15 mouse cellular contexts compared by ENCODE assay signal in the genomic region with DNA sequence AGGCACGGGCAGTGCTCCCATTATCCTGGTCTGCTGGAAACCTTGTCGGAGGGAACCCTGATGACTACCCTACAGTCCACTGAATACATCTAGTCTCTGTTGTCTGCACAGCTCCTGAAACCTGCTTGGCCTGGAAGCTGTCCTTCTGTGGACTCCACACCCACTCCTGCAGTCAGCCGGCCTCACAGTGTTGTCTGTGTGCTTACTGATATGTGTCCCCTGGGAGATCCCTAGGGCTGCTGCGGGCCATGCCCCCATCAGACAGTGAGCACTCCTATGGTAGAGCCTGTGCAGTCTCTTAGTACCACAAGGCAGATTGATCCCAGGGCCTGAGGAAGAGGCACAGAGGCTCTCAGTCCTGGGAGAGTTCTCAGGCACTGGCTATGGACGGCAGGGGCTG. TPM values are rescaled to one million over a fixed set of nuclear protein-coding genes. Genes with fewer than 3 reads are reported as not detected.
DNase-seq lines count a peak whose midpoint lies in the region; ATAC-seq and TF ChIP-seq lines count a peak whose summit lies in the region.
"Had no signal": no experiment of that assay in that cellular context is flagged by ENCODE, and none has a peak within 500 bp of the region (broad histone marks: within the 10 kb centered on the region; RNA-seq: fewer than 3 reads in every experiment).

No protein-coding gene starts in this region.

- no peaks in the 10 kb centered on the region for H3K27me3 ChIP-seq in forebrain, embryonic 10.5 days (ENCODE audit: poor library complexity, severe bottlenecking)
- H3K27me3 ChIP-seq in forebrain, embryonic 14.5 days (replicated peaks; ENCODE audit: control insufficient read depth, insufficient read depth, low read length), result no peaks in the 10 kb centered on the region
- H3K27me3 ChIP-seq in limb, embryonic 13.5 days, result no peaks in the 10 kb centered on the region
- H3K27me3 ChIP-seq in limb, embryonic 10.5 days (ENCODE audit: low read depth, poor library complexity, severe bottlenecking), result no peaks in the 10 kb centered on the region
- no peaks in the 10 kb centered on the region for H3K27me3 ChIP-seq in liver, embryonic 14.5 days (ENCODE audit: control insufficient read depth, insufficient read depth, low read length)
- H3K27me3 ChIP-seq: lung, embryonic 15.5 days had no signal

- no peak overlapping the region for H3K9ac ChIP-seq in forebrain, embryonic 14.5 days (ENCODE audit: low read length)
- H3K9ac ChIP-seq in limb, embryonic 13.5 days, result 0 out of 2 replicates have a peak overlapping the region, but pooled peaks have one; percentile 4
- H3K9ac ChIP-seq in liver, embryonic 14.5 days (replicated peaks), result peak overlapping the region; percentile 96
- H3K9ac ChIP-seq: hindbrain, embryonic 14.5 days; lung, embryonic 15.5 days had no signal

- peaks cover 29% of the 10 kb centered on the region for H3K4me1 ChIP-seq in forebrain, embryonic 10.5 days
- H3K4me1 ChIP-seq in forebrain, embryonic 14.5 days (ENCODE audit: control insufficient read depth, insufficient read depth, low read length), result no peaks in the 10 kb centered on the region
- H3K4me1 ChIP-seq in limb, embryonic 13.5 days, result peaks cover 15% of the 10 kb centered on the region; the same call in 1 of the 2 replicates
- H3K4me1 ChIP-seq in limb, embryonic 10.5 days, result peaks cover 17% of the 10 kb centered on the region
- H3K4me1 ChIP-seq in liver, embryonic 14.5 days (replicated peaks; ENCODE audit: control insufficient read depth in 2 of 2, insufficient read depth in 2 of 2, low read length in 1 of 2), result peaks cover 48 to 66% of the 10 kb centered on the region in 2 experiments

- H3K4me2 ChIP-seq in forebrain, embryonic 14.5 days (ENCODE audit: low read length), result no peak overlapping the region
- no peak overlapping the region for H3K4me2 ChIP-seq in limb, embryonic 13.5 days (replicated peaks)
- H3K4me2 ChIP-seq in liver, embryonic 14.5 days (ENCODE audit: low read depth), result peak overlapping the region; percentile 96
- H3K4me2 ChIP-seq: hindbrain, embryonic 14.5 days; lung, embryonic 15.5 days had no signal

- H3K4me3 ChIP-seq in forebrain, embryonic 10.5 days, result peak overlapping the region; percentile 14; the same call in 1 of the 2 replicates
- H3K4me3 ChIP-seq in forebrain, embryonic 14.5 days (ENCODE audit: low read depth, low read length), result no peak overlapping the region
- no peak overlapping the region for H3K4me3 ChIP-seq in limb, embryonic 13.5 days
- no peak overlapping the region for H3K4me3 ChIP-seq in limb, embryonic 10.5 days
- peak overlapping the region; percentile 79 to 96 for H3K4me3 ChIP-seq in liver, embryonic 14.5 days (ENCODE audit: insufficient read depth in 1 of 2, low read depth in 2 of 2, low read length in 2 of 2)
- H3K4me3 ChIP-seq: layer of hippocampus, adult 2 months; lung, embryonic 15.5 days had no signal

- H3K36me3 ChIP-seq in forebrain, embryonic 10.5 days (replicated peaks), result peaks cover 11% of the 10 kb centered on the region
- H3K36me3 ChIP-seq in forebrain, embryonic 14.5 days (ENCODE audit: control insufficient read depth, insufficient read depth, low read length), result no peaks in the 10 kb centered on the region
- peaks cover 12% of the 10 kb centered on the region for H3K36me3 ChIP-seq in limb, embryonic 13.5 days
- H3K36me3 ChIP-seq in limb, embryonic 10.5 days, result 0 out of 2 replicates have a peak, but pooled peaks cover 4% of the 10 kb centered on the region
- peaks cover 78% of the 10 kb centered on the region for H3K36me3 ChIP-seq in liver, embryonic 14.5 days (replicated peaks; ENCODE audit: control insufficient read depth, insufficient read depth, low read depth)
- H3K36me3 ChIP-seq: lung, embryonic 15.5 days had no signal

- peak; percentile 64 for TF ChIP-seq EP300 in liver, embryonic 14.5 days (IDR thresholded peaks at IDR 0.05; ENCODE audit: low read depth)

- no peak for DNase-seq in forebrain, embryonic 10.5 days (ENCODE audit: extremely low spot score, low spot score)
- no peak for DNase-seq in forebrain, embryonic 14.5 days (ENCODE audit: low spot score)
- no peak for DNase-seq in limb, embryonic 10.5 days (ENCODE audit: low spot score)
- DNase-seq in liver, embryonic 14.5 days (ENCODE audit: low read depth in 3 of 3, low spot score in 3 of 3), result peak; percentile 69 to 73 (median 72)
- DNase-seq in ovary, postnatal 10 days (ENCODE audit: low spot score), result no peak
- no peak for DNase-seq in kidney, adult 11 months
- DNase-seq: cerebellum, postnatal 25 days; thymus, postnatal 36 days had no signal

- H3K27ac ChIP-seq in forebrain, embryonic 10.5 days, result peak overlapping the region; percentile 58
- H3K27ac ChIP-seq in forebrain, embryonic 14.5 days (ENCODE audit: low read depth, low read length), result no peak overlapping the region
- H3K27ac ChIP-seq in limb, embryonic 13.5 days, result no peak overlapping the region
- no peak overlapping the region for H3K27ac ChIP-seq in limb, embryonic 10.5 days
- peak overlapping the region; percentile 99 for H3K27ac ChIP-seq in liver, embryonic 14.5 days
- H3K27ac ChIP-seq: hindbrain, embryonic 14.5 days; layer of hippocampus, adult 2 months; lung, embryonic 15.5 days; stomach, postnatal 0 days had no signal

- ATAC-seq in forebrain, embryonic 14.5 days, result no peak
- ATAC-seq in limb, embryonic 13.5 days (ENCODE audit: low FRiP score, low read depth), result no peak
- peak; percentile 17 for ATAC-seq in erythroblast, adult 5-6 weeks (replicated peaks; ENCODE audit: low FRiP score, poor library complexity, severe bottlenecking)
- ATAC-seq in liver, embryonic 14.5 days (ENCODE audit: insufficient read depth), result peak; percentile 42
- ATAC-seq: activated CD4-positive, CD25-positive, alpha-beta regulatory T cell, adult 4 months had no signal

- TF ChIP-seq CTCF in liver, embryonic 14.5 days (IDR thresholded peaks at IDR 0.05; ENCODE audit: low read depth), result no peak

- no peaks in the 10 kb centered on the region for H3K9me3 ChIP-seq in forebrain, embryonic 10.5 days
- H3K9me3 ChIP-seq in forebrain, embryonic 14.5 days (replicated peaks; ENCODE audit: control insufficient read depth, low read length), result no peaks in the 10 kb centered on the region
- H3K9me3 ChIP-seq in limb, embryonic 13.5 days, result no peaks in the 10 kb centered on the region
- no peaks in the 10 kb centered on the region for H3K9me3 ChIP-seq in limb, embryonic 10.5 days (replicated peaks)
- H3K9me3 ChIP-seq in liver, embryonic 14.5 days (ENCODE audit: control insufficient read depth, low read length), result no peaks in the 10 kb centered on the region
- H3K9me3 ChIP-seq: lung, embryonic 15.5 days had no signal

- WGBS in forebrain, embryonic 10.5 days, result 82% methylated on average over 5 of the region's 5 CpGs
- WGBS in forebrain, embryonic 14.5 days, result 79% methylated on average over 5 of the region's 5 CpGs
- 81% methylated on average over 5 of the region's 5 CpGs for WGBS in limb, embryonic 13.5 days
- WGBS in limb, embryonic 10.5 days, result 87% methylated on average over 5 of the region's 5 CpGs
- 35% methylated on average over 5 of the region's 5 CpGs for WGBS in liver, embryonic 14.5 days (ENCODE audit: insufficient replicate concordance)

RNA-seq across cellular contexts. Expression of gene Mrm1, which starts 3.2 kb away (rescaled TPM):
- 12.3 and 14.9 TPM in 2 replicates for polyA plus RNA-seq in forebrain, embryonic 10.5 days (2016; fragmentation: Nextera tagmentation; extraction: Ambion mirVana)
- 10.5 and 12.1 TPM in 2 replicates for polyA plus RNA-seq in forebrain, embryonic 14.5 days (2014; fragmentation: Nextera tagmentation; extraction: Ambion mirVana)
- 8.4 and 8.5 TPM in 2 replicates for polyA plus RNA-seq in limb, embryonic 13.5 days (2015; fragmentation: Nextera tagmentation; extraction: Ambion mirVana)
- 8.3 and 9.4 TPM in 2 replicates for polyA plus RNA-seq in limb, embryonic 10.5 days (2016; fragmentation: Nextera tagmentation; extraction: Ambion mirVana)
- total RNA-seq in erythroblast, adult 5-6 weeks (2015; ENCODE audit: low replicate concordance), result 129 and 155 TPM in 2 replicates
- total RNA-seq in erythroblast, adult 5-6 weeks (2017; ENCODE audit: low replicate concordance), result 114 and 139 TPM in 2 replicates
- 19.7 and 32.5 TPM in 2 replicates for polyA plus RNA-seq in liver, embryonic 14.5 days (2012; rRNA removed)
- 12.0 and 13.2 TPM in 2 replicates for polyA plus RNA-seq in liver, embryonic 14.5 days (2014; fragmentation: Nextera tagmentation; extraction: Ambion mirVana)

RNA-seq across cellular contexts. Expression of gene Dhrs11, which starts 6.3 kb away (rescaled TPM):
- 13.4 and 16.9 TPM in 2 replicates for polyA plus RNA-seq in forebrain, embryonic 10.5 days (2016; fragmentation: Nextera tagmentation; extraction: Ambion mirVana)
- 4.1 and 5.5 TPM in 2 replicates for polyA plus RNA-seq in forebrain, embryonic 14.5 days (2014; fragmentation: Nextera tagmentation; extraction: Ambion mirVana)
- 13.1 and 13.2 TPM in 2 replicates for polyA plus RNA-seq in limb, embryonic 13.5 days (2015; fragmentation: Nextera tagmentation; extraction: Ambion mirVana)
- polyA plus RNA-seq in limb, embryonic 10.5 days (2016; fragmentation: Nextera tagmentation; extraction: Ambion mirVana), result 12.6 and 14.2 TPM in 2 replicates
- total RNA-seq in erythroblast, adult 5-6 weeks (2015; ENCODE audit: low replicate concordance), result 897 and 1,040 TPM in 2 replicates
- 707 and 838 TPM in 2 replicates for total RNA-seq in erythroblast, adult 5-6 weeks (2017; ENCODE audit: low replicate concordance)
- polyA plus RNA-seq in liver, embryonic 14.5 days (2012; rRNA removed), result 210 and 211 TPM in 2 replicates
- 201 and 216 TPM in 2 replicates for polyA plus RNA-seq in liver, embryonic 14.5 days (2014; fragmentation: Nextera tagmentation; extraction: Ambion mirVana)

RNA-seq across cellular contexts. Expression of gene Ggnbp2, which starts 48.1 kb away (rescaled TPM):
- 52.3 and 52.4 TPM in 2 replicates for polyA plus RNA-seq in forebrain, embryonic 10.5 days (2016; fragmentation: Nextera tagmentation; extraction: Ambion mirVana)
- polyA plus RNA-seq in forebrain, embryonic 14.5 days (2014; fragmentation: Nextera tagmentation; extraction: Ambion mirVana), result 55.2 and 63.8 TPM in 2 replicates
- polyA plus RNA-seq in limb, embryonic 13.5 days (2015; fragmentation: Nextera tagmentation; extraction: Ambion mirVana), result 71.0 and 75.5 TPM in 2 replicates
- polyA plus RNA-seq in limb, embryonic 10.5 days (2016; fragmentation: Nextera tagmentation; extraction: Ambion mirVana), result 53.6 and 61.5 TPM in 2 replicates
- total RNA-seq in erythroblast, adult 5-6 weeks (2015; ENCODE audit: low replicate concordance), result 150 and 159 TPM in 2 replicates
- total RNA-seq in erythroblast, adult 5-6 weeks (2017; ENCODE audit: low replicate concordance), result 179 and 325 TPM in 2 replicates
- 37.4 and 63.7 TPM in 2 replicates for polyA plus RNA-seq in liver, embryonic 14.5 days (2012; rRNA removed)
- 48.5 and 52.9 TPM in 2 replicates for polyA plus RNA-seq in liver, embryonic 14.5 days (2014; fragmentation: Nextera tagmentation; extraction: Ambion mirVana)

RNA-seq across cellular contexts. Expression of gene Myo19, which starts 57.5 kb away (rescaled TPM):
- polyA plus RNA-seq in forebrain, embryonic 10.5 days (2016; fragmentation: Nextera tagmentation; extraction: Ambion mirVana), result 11.0 and 12.3 TPM in 2 replicates
- polyA plus RNA-seq in forebrain, embryonic 14.5 days (2014; fragmentation: Nextera tagmentation; extraction: Ambion mirVana), result 5.2 and 5.7 TPM in 2 replicates
- 9.5 and 9.7 TPM in 2 replicates for polyA plus RNA-seq in limb, embryonic 13.5 days (2015; fragmentation: Nextera tagmentation; extraction: Ambion mirVana)
- polyA plus RNA-seq in limb, embryonic 10.5 days (2016; fragmentation: Nextera tagmentation; extraction: Ambion mirVana), result 16.4 and 16.9 TPM in 2 replicates
- 2.3 and 4.8 TPM in 2 replicates for total RNA-seq in erythroblast, adult 5-6 weeks (2015; ENCODE audit: low replicate concordance)
- 0.94 and 3.6 TPM in 2 replicates for total RNA-seq in erythroblast, adult 5-6 weeks (2017; ENCODE audit: low replicate concordance)
- 6.5 and 6.8 TPM in 2 replicates for polyA plus RNA-seq in liver, embryonic 14.5 days (2012; rRNA removed)
- 3.9 and 4.7 TPM in 2 replicates for polyA plus RNA-seq in liver, embryonic 14.5 days (2014; fragmentation: Nextera tagmentation; extraction: Ambion mirVana)

RNA-seq across cellular contexts. Expression of gene Pigw, which starts 57.6 kb away (rescaled TPM):
- 3.1 and 3.5 TPM in 2 replicates for polyA plus RNA-seq in forebrain, embryonic 10.5 days (2016; fragmentation: Nextera tagmentation; extraction: Ambion mirVana)
- 3.8 and 4.4 TPM in 2 replicates for polyA plus RNA-seq in forebrain, embryonic 14.5 days (2014; fragmentation: Nextera tagmentation; extraction: Ambion mirVana)
- polyA plus RNA-seq in limb, embryonic 13.5 days (2015; fragmentation: Nextera tagmentation; extraction: Ambion mirVana), result 2.4 and 2.6 TPM in 2 replicates
- 2.1 and 3.1 TPM in 2 replicates for polyA plus RNA-seq in limb, embryonic 10.5 days (2016; fragmentation: Nextera tagmentation; extraction: Ambion mirVana)
- total RNA-seq in erythroblast, adult 5-6 weeks (2015; ENCODE audit: low replicate concordance), result 0.63 and 0.96 TPM in 2 replicates
- 1.2 and 2.6 TPM in 2 replicates for total RNA-seq in erythroblast, adult 5-6 weeks (2017; ENCODE audit: low replicate concordance)
- 3.3 and 4.1 TPM in 2 replicates for polyA plus RNA-seq in liver, embryonic 14.5 days (2012; rRNA removed)
- 1.2 and 1.4 TPM in 2 replicates for polyA plus RNA-seq in liver, embryonic 14.5 days (2014; fragmentation: Nextera tagmentation; extraction: Ambion mirVana)

Comparison
In these comparisons a context has a peak if more than half of its experiments do, and no peak if none do; other contexts are left out.
1. H3K27ac ChIP-seq: peak in forebrain, embryonic 10.5 days (single experiment) and liver, embryonic 14.5 days (single experiment); none in forebrain, embryonic 14.5 days (single experiment), limb, embryonic 13.5 days (single experiment) and limb, embryonic 10.5 days (single experiment).
2. H3K4me3 ChIP-seq: peak in forebrain, embryonic 10.5 days (single experiment) and liver, embryonic 14.5 days (2 of 2); none in forebrain, embryonic 14.5 days (single experiment), limb, embryonic 13.5 days (single experiment) and limb, embryonic 10.5 days (single experiment).
3. DNase-seq: peak in liver, embryonic 14.5 days (3 of 3); none in forebrain, embryonic 10.5 days (single experiment), forebrain, embryonic 14.5 days (single experiment), limb, embryonic 10.5 days (single experiment), ovary, postnatal 10 days (single experiment) and kidney, adult 11 months (single experiment).
4. ATAC-seq: peak in erythroblast, adult 5-6 weeks (single experiment) and liver, embryonic 14.5 days (single experiment); none in forebrain, embryonic 14.5 days (single experiment) and limb, embryonic 13.5 days (single experiment).
5. RNA of gene Dhrs11, which starts 6.3 kb away (polyA plus RNA-seq): 201 to 216 TPM in liver, embryonic 14.5 days; 13.4 to 16.9 TPM in forebrain, embryonic 10.5 days, 13.1 to 13.2 TPM in limb, embryonic 13.5 days, 12.6 to 14.2 TPM in limb, embryonic 10.5 days and 4.1 to 5.5 TPM in forebrain, embryonic 14.5 days; every median in the first group is over 10 times any median in the second.